Mouse (Mus musculus) embryonic fibroblast, embryonic 13.5 days (primary cell): ENCODE results near the gene Map3k13.

Experiments used
- CTCF ChIP-seq: IDR thresholded peaks from 2 replicates; pipeline ENCODE4 v1.5.1; 2011; ENCODE audit warnings: mild to moderate bottlenecking, control low read depth, low read length, moderate library complexity, borderline replicate concordance; ENCODE audit not compliant: insufficient read depth
- POLR2A ChIP-seq: IDR thresholded peaks from 2 replicates; pipeline ENCODE4 v1.6.1; 2011; ENCODE audit warnings: low read depth, mild to moderate bottlenecking, control low read depth, low read length, moderate library complexity

DNA sequence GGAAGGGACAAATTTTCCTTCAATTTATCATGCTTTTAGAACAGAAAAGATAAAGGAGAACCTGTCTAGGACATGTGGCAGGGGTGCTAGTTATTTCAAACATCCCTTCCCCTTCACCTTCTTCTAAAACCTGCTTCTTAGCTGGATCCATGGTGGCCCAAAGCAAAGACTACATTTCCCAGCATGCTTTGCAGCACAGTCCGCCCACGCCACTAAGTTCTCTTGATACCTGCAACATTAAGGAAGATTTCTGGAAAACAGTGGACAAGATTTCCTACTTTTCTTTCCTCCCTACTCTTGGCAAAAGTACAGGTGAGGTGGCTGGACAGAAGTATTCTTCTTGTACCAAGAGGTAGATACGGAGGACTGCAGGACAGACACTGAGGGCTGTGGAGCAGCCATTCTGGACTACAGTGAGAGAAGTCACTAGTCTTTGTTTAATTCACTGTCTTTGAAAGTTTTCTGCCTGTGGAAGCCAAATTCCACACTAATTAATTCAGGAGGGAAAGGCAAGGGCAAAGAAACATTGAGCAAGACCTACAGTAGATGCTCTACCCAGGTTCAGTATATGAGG, 15.8 kb upstream of the Map3k13 start:
- TF ChIP-seq POLR2A: no peak
- TF ChIP-seq CTCF: no peak
